Mouse (Mus musculus): ENCODE data around the gene Tenm3. TPM values are rescaled to one million over a fixed set of nuclear protein-coding genes. Genes with fewer than 3 reads are reported as not detected.

The Tenm3 gene
- polyA plus RNA-seq, 2 experiments: 2.2 to 3.1 TPM

DNA sequence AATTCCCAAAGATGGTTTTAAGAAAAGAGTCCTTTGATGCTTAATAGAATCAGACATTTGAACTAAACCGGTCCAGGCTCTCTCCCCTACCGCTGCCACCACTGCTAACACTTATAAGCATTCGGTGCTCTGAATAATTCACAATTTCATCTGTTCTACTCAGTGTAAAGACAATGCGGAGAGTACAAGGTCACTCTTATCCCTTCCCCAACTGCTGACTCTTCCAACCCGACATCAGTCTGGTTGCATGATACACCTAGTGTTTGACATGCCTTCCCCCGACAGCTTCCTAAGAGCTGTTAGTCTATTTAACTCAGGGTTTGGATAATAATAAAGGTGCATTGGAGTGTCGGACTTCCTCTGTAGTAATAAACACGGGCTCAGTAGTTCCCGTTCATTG, 128.1 kb downstream of the Tenm3 start:
- no peak overlapping the region for H3K9ac ChIP-seq (replicated peaks)
- WGBS (ENCODE audit: insufficient replicate concordance): 71% methylated on average over 9 of the region's 9 CpGs
- H3K4me2 ChIP-seq (ENCODE audit: low read depth): no peak overlapping the region
- H3K9me3 ChIP-seq (ENCODE audit: control insufficient read depth, low read length): no peaks in the 10 kb centered on the region
- no peaks in the 10 kb centered on the region for H3K4me1 ChIP-seq (replicated peaks; ENCODE audit: control insufficient read depth in 2 of 2, insufficient read depth in 2 of 2, low read length in 1 of 2)
- DNase-seq (ENCODE audit: low read depth in 3 of 3, low spot score in 3 of 3) (no peak), ATAC-seq (ENCODE audit: insufficient read depth) (no peak)
- no peak overlapping the region for H3K4me3 ChIP-seq (ENCODE audit: insufficient read depth in 1 of 2, low read depth in 2 of 2, low read length in 2 of 2)
- H3K27me3 ChIP-seq (ENCODE audit: control insufficient read depth, insufficient read depth, low read length): no peaks in the 10 kb centered on the region
- no peaks in the 10 kb centered on the region for H3K36me3 ChIP-seq (replicated peaks; ENCODE audit: control insufficient read depth, insufficient read depth, low read depth)
- TF ChIP-seq EP300 (IDR thresholded peaks at IDR 0.05; ENCODE audit: low read depth) (no peak), CTCF (IDR thresholded peaks at IDR 0.05; ENCODE audit: low read depth) (no peak)
- H3K27ac ChIP-seq: no peak overlapping the region

DNA sequence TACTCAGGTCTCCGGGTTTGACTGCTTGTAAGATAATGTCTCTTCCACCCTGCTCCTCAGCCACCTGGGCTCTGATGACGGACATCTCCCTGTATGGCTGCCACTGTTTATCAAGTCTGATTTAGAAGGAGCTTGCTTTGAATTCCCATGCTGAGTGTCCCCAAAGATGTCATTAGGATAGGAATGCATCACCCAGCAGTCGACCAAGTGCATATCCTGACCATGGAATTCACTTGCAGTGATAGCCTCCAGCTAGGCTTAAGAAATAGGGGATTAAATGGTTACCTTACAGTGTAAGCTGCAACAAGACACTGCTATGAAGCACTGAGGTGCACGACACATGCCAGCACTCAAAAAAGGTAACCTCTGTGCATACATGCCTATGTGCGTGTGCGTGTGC, 137.1 kb downstream of the Tenm3 start:
- ATAC-seq (ENCODE audit: insufficient read depth): no peak

DNA sequence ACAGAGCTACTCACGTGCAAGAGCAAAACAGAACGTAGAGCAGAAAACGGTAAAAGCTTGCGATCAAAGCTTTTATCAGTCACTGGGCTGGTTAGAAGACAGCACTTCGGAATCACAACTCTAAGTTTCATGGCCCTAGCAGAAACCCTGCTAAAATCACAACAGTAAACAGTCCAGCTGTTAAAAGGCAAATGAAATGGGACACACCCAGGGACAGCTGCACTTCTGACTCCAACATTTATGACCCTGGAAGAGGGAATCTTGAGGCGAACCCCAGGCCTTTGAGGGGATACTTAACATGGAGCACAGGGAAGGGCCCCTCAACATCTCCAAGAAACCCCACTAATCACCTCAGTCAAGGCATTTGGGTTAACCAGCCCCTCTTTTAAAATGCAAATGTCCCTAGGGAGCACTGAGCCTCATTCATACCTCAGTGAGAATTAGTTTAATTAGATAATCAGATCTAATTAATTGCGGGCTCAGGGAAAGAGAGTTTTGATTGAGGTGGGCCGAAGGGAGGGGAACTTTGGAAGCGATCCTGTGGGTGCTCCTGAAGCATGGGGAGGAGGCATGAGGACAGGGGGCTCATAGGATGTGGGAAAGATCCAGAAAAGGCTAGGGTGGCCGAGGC, 138.8 kb downstream of the Tenm3 start:
- no peak for DNase-seq (ENCODE audit: low read depth in 3 of 3, low spot score in 3 of 3)

More for the DNA sequence above, 137.1 kb downstream of the Tenm3 start:
- H3K4me2 ChIP-seq (ENCODE audit: low read depth): no peak overlapping the region
- H3K4me1 ChIP-seq (replicated peaks; ENCODE audit: control insufficient read depth in 2 of 2, insufficient read depth in 2 of 2, low read length in 1 of 2): no peaks in the 10 kb centered on the region
- no peaks in the 10 kb centered on the region; the same call in 1 of the 2 replicates for H3K9me3 ChIP-seq (ENCODE audit: control insufficient read depth, low read length)
- H3K4me3 ChIP-seq (ENCODE audit: insufficient read depth in 1 of 2, low read depth in 2 of 2, low read length in 2 of 2): no peak overlapping the region
- H3K27me3 ChIP-seq (ENCODE audit: control insufficient read depth, insufficient read depth, low read length): no peaks in the 10 kb centered on the region
- no peak overlapping the region for H3K27ac ChIP-seq
- TF ChIP-seq CTCF (IDR thresholded peaks at IDR 0.05; ENCODE audit: low read depth) (no peak), EP300 (IDR thresholded peaks at IDR 0.05; ENCODE audit: low read depth) (no peak)
- DNase-seq (ENCODE audit: low read depth in 3 of 3, low spot score in 3 of 3): no peak
- 80% methylated on average over 6 of the region's 6 CpGs for WGBS (ENCODE audit: insufficient replicate concordance)
- no peak overlapping the region for H3K9ac ChIP-seq (replicated peaks)
- no peaks in the 10 kb centered on the region for H3K36me3 ChIP-seq (replicated peaks; ENCODE audit: control insufficient read depth, insufficient read depth, low read depth)

DNA sequence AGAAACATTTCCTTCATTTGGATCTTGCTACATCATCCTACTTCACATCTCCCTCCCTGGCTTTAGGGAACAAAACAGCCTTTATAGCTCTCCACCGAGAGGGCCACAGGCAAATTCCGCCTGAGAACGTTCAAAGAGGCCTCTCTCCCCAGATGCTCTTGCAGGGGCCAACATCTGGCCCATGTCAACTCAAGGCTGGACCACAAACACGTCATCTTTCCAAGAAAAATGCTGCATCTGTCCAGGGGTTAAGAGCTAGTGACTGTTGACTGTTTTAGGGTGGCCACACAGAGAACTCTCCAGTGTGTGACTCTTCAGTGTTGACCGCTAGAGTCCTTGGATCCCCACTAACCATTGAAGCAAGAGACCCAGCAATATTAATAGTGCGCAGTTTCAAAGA, 139.3 kb downstream of the Tenm3 start:
- no peak for DNase-seq (ENCODE audit: low read depth in 3 of 3, low spot score in 3 of 3)
- ATAC-seq (ENCODE audit: insufficient read depth): no peak
- Histone ChIP-seq H3K4me2 (ENCODE audit: low read depth) (no peak overlapping the region), H3K9me3 (ENCODE audit: control insufficient read depth, low read length) (no peaks in the 10 kb centered on the region; the same call in 1 of the 2 replicates), H3K36me3 (replicated peaks; ENCODE audit: control insufficient read depth, insufficient read depth, low read depth) (no peaks in the 10 kb centered on the region), H3K4me3 (ENCODE audit: insufficient read depth in 1 of 2, low read depth in 2 of 2, low read length in 2 of 2) (no peak overlapping the region), H3K27ac (no peak overlapping the region), H3K27me3 (ENCODE audit: control insufficient read depth, insufficient read depth, low read length) (no peaks in the 10 kb centered on the region), H3K9ac (replicated peaks) (no peak overlapping the region), H3K4me1 (replicated peaks; ENCODE audit: control insufficient read depth in 2 of 2, insufficient read depth in 2 of 2, low read length in 1 of 2) (no peaks in the 10 kb centered on the region)
- 57% methylated on average over 6 of the region's 6 CpGs for WGBS (ENCODE audit: insufficient replicate concordance)
- no peak for TF ChIP-seq EP300 (IDR thresholded peaks at IDR 0.05; ENCODE audit: low read depth)
- TF ChIP-seq CTCF (IDR thresholded peaks at IDR 0.05; ENCODE audit: low read depth): no peak

More for the DNA sequence above, 138.8 kb downstream of the Tenm3 start:
- Histone ChIP-seq H3K9ac (replicated peaks) (no peak overlapping the region), H3K36me3 (replicated peaks; ENCODE audit: control insufficient read depth, insufficient read depth, low read depth) (no peaks in the 10 kb centered on the region), H3K27ac (no peak overlapping the region), H3K4me2 (ENCODE audit: low read depth) (no peak overlapping the region), H3K4me3 (ENCODE audit: insufficient read depth in 1 of 2, low read depth in 2 of 2, low read length in 2 of 2) (no peak overlapping the region), H3K9me3 (ENCODE audit: control insufficient read depth, low read length) (no peaks in the 10 kb centered on the region; the same call in 1 of the 2 replicates), H3K4me1 (replicated peaks; ENCODE audit: control insufficient read depth in 2 of 2, insufficient read depth in 2 of 2, low read length in 1 of 2) (no peaks in the 10 kb centered on the region), H3K27me3 (ENCODE audit: control insufficient read depth, insufficient read depth, low read length) (no peaks in the 10 kb centered on the region)
- 74% methylated on average over 10 of the region's 10 CpGs for WGBS (ENCODE audit: insufficient replicate concordance)
- no peak for ATAC-seq (ENCODE audit: insufficient read depth)
- TF ChIP-seq EP300 (IDR thresholded peaks at IDR 0.05; ENCODE audit: low read depth): no peak
- no peak for TF ChIP-seq CTCF (IDR thresholded peaks at IDR 0.05; ENCODE audit: low read depth)

DNA sequence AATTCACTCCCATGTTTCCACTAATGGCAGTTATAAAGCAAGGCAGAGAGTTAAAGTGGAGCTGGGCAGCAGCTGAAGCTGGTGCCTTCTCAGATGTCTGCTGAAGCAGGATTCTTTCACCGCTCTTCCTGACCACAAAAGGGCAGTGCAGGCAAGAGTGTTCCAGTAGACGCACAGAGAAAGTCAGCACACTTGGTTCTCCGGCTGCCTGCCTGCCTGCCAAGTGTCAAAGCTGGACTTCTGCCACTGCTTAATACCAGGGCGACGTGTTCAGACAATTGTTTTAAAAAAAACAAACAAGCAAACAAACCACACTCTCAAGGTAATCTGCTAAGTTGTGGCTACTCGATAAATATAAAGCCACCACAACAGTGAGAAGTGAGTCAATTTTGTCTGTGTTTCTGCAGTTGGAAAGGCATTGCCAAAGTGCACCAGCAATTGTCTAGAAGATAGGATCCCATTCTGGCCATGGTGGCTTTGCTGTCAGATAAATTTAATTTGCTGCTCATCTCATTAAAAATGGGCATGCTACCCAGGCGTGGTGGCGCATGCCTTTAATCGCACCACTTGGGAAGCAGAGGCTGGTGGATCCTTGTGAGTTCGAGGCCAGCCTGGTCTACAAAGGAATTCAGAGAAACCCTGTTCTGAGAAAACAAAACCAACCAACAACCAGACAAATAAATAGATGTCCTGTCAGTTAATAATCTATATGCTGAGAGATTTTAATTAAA, 152.9 kb downstream of the Tenm3 start:
- H3K36me3 ChIP-seq (replicated peaks; ENCODE audit: control insufficient read depth, insufficient read depth, low read depth): no peaks in the 10 kb centered on the region
- no peak overlapping the region for H3K4me2 ChIP-seq (ENCODE audit: low read depth)
- 0 out of 4 replicates have a peak, but pooled peaks cover 0 to 2% of the 10 kb centered on the region in 2 experiments for H3K4me1 ChIP-seq (replicated peaks; ENCODE audit: control insufficient read depth in 2 of 2, insufficient read depth in 2 of 2, low read length in 1 of 2)
- no peaks in the 10 kb centered on the region for H3K9me3 ChIP-seq (ENCODE audit: control insufficient read depth, low read length)
- DNase-seq (ENCODE audit: low read depth in 3 of 3, low spot score in 3 of 3) (no peak), ATAC-seq (ENCODE audit: insufficient read depth) (no peak)
- whole genome bisulfite sequencing (ENCODE audit: insufficient replicate concordance): 72% methylated on average over 10 of the region's 10 CpGs
- no peak overlapping the region for H3K9ac ChIP-seq (replicated peaks)
- no peak for TF ChIP-seq EP300 (IDR thresholded peaks at IDR 0.05; ENCODE audit: low read depth)
- no peak for TF ChIP-seq CTCF (IDR thresholded peaks at IDR 0.05; ENCODE audit: low read depth)
- no peaks in the 10 kb centered on the region for H3K27me3 ChIP-seq (ENCODE audit: control insufficient read depth, insufficient read depth, low read length)
- no peak overlapping the region for H3K27ac ChIP-seq
- no peak overlapping the region for H3K4me3 ChIP-seq (ENCODE audit: insufficient read depth in 1 of 2, low read depth in 2 of 2, low read length in 2 of 2)
